Mouse (Mus musculus) cerebellum, postnatal 4 days (tissue): ENCODE measurements around the gene Tet2.
"Not testable (repeated sequence)": the region's sequence is repeated elsewhere in the genome, so short reads cannot be mapped to it uniquely, and the experiment has no call there.

ENCODE experiments used
- DNase-seq, 2 experiments: peaks; one replicate each; pipeline ENCODE4 v3.0.0; 2022; ENCODE audit warnings: low spot score in 2 of 2, mixed read lengths in 1 of 2

Tet2 gene

GRCm38 (mm10) chr3:133549385-133550170, 4.6 kb upstream of the Tet2 start:
- DNase-seq: no peak

GRCm38 (mm10) chr3:133548613-133549012, 3.7 kb upstream of the Tet2 start:
- DNase-seq: no peak

GRCm38 (mm10) chr3:133546790-133547189, 1.9 kb upstream of the Tet2 start:
- DNase-seq: no peak

GRCm38 (mm10) chr3:133545304-133545666, 346 bp upstream of the Tet2 start:
- DNase-seq: no peak

- DNase-seq: peak; percentile 62 to 83
Observed at GRCm38 (mm10) chr3:133544131-133544550, 798 bp downstream of the Tet2 start.

GRCm38 (mm10) chr3:133543101-133544020, 1.6 kb downstream of the Tet2 start:
- DNase-seq: peak in 1 of 2 experiments; percentile 43

GRCm38 (mm10) chr3:133542084-133542483, 2.9 kb downstream of the Tet2 start:
- no peak for DNase-seq

GRCm38 (mm10) chr3:133541000-133541399, 3.9 kb downstream of the Tet2 start:
- DNase-seq: no peak

- no peak for DNase-seq
Observed at GRCm38 (mm10) chr3:133539991-133540390, 4.9 kb downstream of the Tet2 start.

GRCm38 (mm10) chr3:133538499-133538898, 6.4 kb downstream of the Tet2 start:
- not testable (repeated sequence) for DNase-seq

GRCm38 (mm10) chr3:133535644-133536043, 9.3 kb downstream of the Tet2 start:
- DNase-seq: no peak

- DNase-seq: no peak
Observed at GRCm38 (mm10) chr3:133534066-133534465, 10.9 kb downstream of the Tet2 start.

GRCm38 (mm10) chr3:133533272-133533995, 11.5 kb downstream of the Tet2 start:
- DNase-seq: no peak

GRCm38 (mm10) chr3:133532806-133533205, 12.1 kb downstream of the Tet2 start:
- no peak for DNase-seq

GRCm38 (mm10) chr3:133532252-133532651, 12.7 kb downstream of the Tet2 start:
- DNase-seq: no peak

- DNase-seq: no peak
Observed at GRCm38 (mm10) chr3:133531101-133531500, 13.8 kb downstream of the Tet2 start.

GRCm38 (mm10) chr3:133530664-133531063, 14.3 kb downstream of the Tet2 start:
- DNase-seq: no peak

- no peak for DNase-seq
Observed at GRCm38 (mm10) chr3:133526119-133526723, 18.7 kb downstream of the Tet2 start.

- DNase-seq: no peak
Observed at GRCm38 (mm10) chr3:133525578-133525977, 19.4 kb downstream of the Tet2 start.

- DNase-seq: no peak
Observed at GRCm38 (mm10) chr3:133524341-133525050, 20.4 kb downstream of the Tet2 start.

- DNase-seq: no peak
Observed at GRCm38 (mm10) chr3:133523191-133523590, 21.7 kb downstream of the Tet2 start.
